Mouse (Mus musculus) bone marrow macrophage, adult 2 months (primary cell): ENCODE measurements around the gene Pcgf2.

Experiments used
- CTCF ChIP-seq: IDR thresholded peaks from 2 replicates; pipeline ENCODE4 v1.5.1; 2012; ENCODE audit warnings: low read depth, mild to moderate bottlenecking, low read length, moderate library complexity
- POLR2A ChIP-seq: IDR thresholded peaks from 2 replicates; pipeline ENCODE4 v1.6.1; 2012; ENCODE audit warnings: mild to moderate bottlenecking, low read depth, low read length, borderline replicate concordance

- no peak for TF ChIP-seq POLR2A
- no peak for TF ChIP-seq CTCF
These were observed 57.6 kb downstream of the Pcgf2 start for GRCm38 (mm10) chr11:97642746-97643145.
